Mouse (Mus musculus) heart, embryonic 16.5 days (tissue): ENCODE results near the gene Ucp3. TPM values are rescaled to one million over a fixed set of nuclear protein-coding genes. Genes with fewer than 3 reads are reported as not detected.

Experiments
- ATAC-seq: fragments of 200-750 bp; cut with Nextera tagmentation; replicated peaks from 2 replicates; pipeline ENCODE4 v1.8.0; 2017; ENCODE audit warnings: moderate number of reproducible peaks; ENCODE audit not compliant: insufficient read depth, low FRiP score; ENCODE audit errors: extremely low read depth
- H3K27ac ChIP-seq: fragments of 300-500 bp; sonication (generic); 2 replicates; pipeline ENCODE4 v1.5.1; 2014; ENCODE audit warnings: mild to moderate bottlenecking, low read length, control low read depth, moderate library complexity
- H3K27me3 ChIP-seq: fragments of 300-500 bp; sonication (generic); 2 replicates; pipeline ENCODE4 v1.6.1; 2014; ENCODE audit warnings: low read length, mixed read lengths; ENCODE audit not compliant: control insufficient read depth, insufficient read depth
- H3K36me3 ChIP-seq: fragments of 300-500 bp; sonication (generic); 2 replicates; pipeline ENCODE4 v1.6.1; 2014; ENCODE audit not compliant: control insufficient read depth, insufficient read depth
- H3K4me1 ChIP-seq: fragments of 300-500 bp; sonication (generic); 2 replicates; pipeline ENCODE4 v1.6.1; 2014; ENCODE audit warnings: low read length, mixed read lengths; ENCODE audit not compliant: control insufficient read depth, insufficient read depth
- H3K4me2 ChIP-seq: fragments of 300-500 bp; sonication (generic); 2 replicates; pipeline ENCODE4 v1.6.1; 2014; ENCODE audit warnings: low read depth, mild to moderate bottlenecking, control low read depth, low read length
- H3K4me3 ChIP-seq: fragments of 300-500 bp; sonication (generic); 2 replicates; pipeline ENCODE4 v1.5.1; 2014; ENCODE audit warnings: mild to moderate bottlenecking, control low read depth, low read length
- H3K9ac ChIP-seq: fragments of 300-500 bp; sonication (generic); 2 replicates; pipeline ENCODE4 v1.6.1; 2014; ENCODE audit warnings: low read length, control low read depth
- H3K9me3 ChIP-seq: fragments of 300-500 bp; sonication (generic); replicated peaks from 2 replicates; pipeline ENCODE4 v1.6.1; 2016; ENCODE audit warnings: low read length; ENCODE audit not compliant: control insufficient read depth
- WGBS: fragments of 180-500 bp; shearing (Covaris S2); extraction: QIAGEN DNeasy Blood & Tissue Kit; methylation state at CpG from one replicate; pipeline ENCODE4 v1.1.7; 2014; 5-methylcytosine and 5-hydroxymethylcytosine counted together
- polyA plus RNA-seq: library from polyadenylated mRNA; unstranded; fragments of >200 nt; fragmentation: Nextera tagmentation; extraction: Ambion mirVana; gene quantifications from 2 replicates; pipeline ENCODE4 v1.2.1, GENCODE M21; 2015

The Ucp3 gene
- polyA plus RNA-seq, 1 experiment from 2014 or later, result 0.30 TPM

GRCm38 (mm10) chr7:100511602-100512001 is 38.8 kb downstream of the Ucp3 start:
- H3K27ac ChIP-seq, result no peak overlapping the region
- WGBS, result 65% methylated on average over 8 of the region's 8 CpGs
- H3K4me1 ChIP-seq, result no peaks in the 10 kb centered on the region
- no peaks in the 10 kb centered on the region for H3K36me3 ChIP-seq
- H3K9ac ChIP-seq, result no peak overlapping the region
- no peak overlapping the region for H3K4me2 ChIP-seq
- no peak for ATAC-seq
- no peaks in the 10 kb centered on the region; the same call in 1 of the 2 replicates for H3K27me3 ChIP-seq
- H3K9me3 ChIP-seq, result no peaks in the 10 kb centered on the region
- no peak overlapping the region for H3K4me3 ChIP-seq

- Histone ChIP-seq H3K4me1 (no peaks in the 10 kb centered on the region), H3K9me3 (no peaks in the 10 kb centered on the region), H3K4me2 (no peak within 1 kb of the TSS), H3K4me3 (no peak within 1 kb of the TSS), H3K27ac (no peak within 1 kb of the TSS), H3K9ac (no peak within 1 kb of the TSS), H3K27me3 (no peaks in the 10 kb centered on the region; the same call in 1 of the 2 replicates), H3K36me3 (no peaks in the 10 kb centered on the region)
- ATAC-seq, result no peak
- 49% methylated on average over 11 of the region's 11 CpGs for WGBS
These were observed 41.8 kb downstream of the Ucp3 start, which contains the start of gene Dnajb13 for GRCm38 (mm10) chr7:100514573-100514972. TSS of gene Dnajb13 (minus strand) at chr7:100514960.

- Histone ChIP-seq H3K27ac (no peak overlapping the region), H3K9ac (no peak overlapping the region), H3K4me1 (no peaks in the 10 kb centered on the region), H3K27me3 (no peaks in the 10 kb centered on the region), H3K4me3 (no peak overlapping the region), H3K9me3 (no peaks in the 10 kb centered on the region), H3K36me3 (no peaks in the 10 kb centered on the region), H3K4me2 (no peak overlapping the region)
- 57% methylated on average over 7 of the region's 7 CpGs for WGBS
- ATAC-seq, result no peak
These were observed 47.4 kb downstream of the Ucp3 start for GRCm38 (mm10) chr7:100520204-100520603.

DNA sequence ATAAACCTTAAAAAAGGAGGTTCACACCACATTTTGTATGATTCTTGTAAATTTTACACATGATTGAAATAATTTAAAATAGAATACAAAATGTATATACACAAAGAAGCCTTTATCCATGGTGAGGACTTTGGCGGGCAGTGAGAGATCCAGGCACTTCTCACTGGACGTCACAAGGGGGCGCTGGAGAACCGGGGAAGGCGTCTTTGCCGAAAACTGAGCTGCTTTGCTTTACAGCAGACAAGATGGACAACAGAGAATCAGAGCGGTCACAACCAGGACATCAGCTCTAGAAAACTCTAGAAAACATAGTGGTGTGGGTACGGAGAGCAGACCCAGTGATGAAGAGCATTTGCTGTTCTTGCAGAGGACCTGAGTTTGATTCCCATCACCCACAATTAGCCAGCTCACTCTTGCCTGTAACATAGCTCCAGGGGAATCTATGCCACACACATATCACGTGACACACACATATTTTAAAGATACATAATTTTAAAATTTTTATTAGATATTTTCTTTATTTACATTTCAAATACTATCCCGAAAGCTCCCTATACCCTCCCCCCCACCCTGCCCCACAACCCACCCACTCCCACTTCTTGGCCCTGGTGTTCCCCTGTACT is 48.0 kb downstream of the Ucp3 start:
- no peaks in the 10 kb centered on the region for H3K27me3 ChIP-seq
- no peak overlapping the region for H3K4me3 ChIP-seq
- no peaks in the 10 kb centered on the region for H3K4me1 ChIP-seq
- no peak overlapping the region for H3K27ac ChIP-seq
- H3K4me2 ChIP-seq, result 0 out of 2 replicates have a peak overlapping the region, but pooled peaks have one; percentile 30
- H3K9me3 ChIP-seq, result no peaks in the 10 kb centered on the region
- no peaks in the 10 kb centered on the region for H3K36me3 ChIP-seq
- WGBS, result 18% methylated on average over 10 of the region's 10 CpGs
- no peak overlapping the region for H3K9ac ChIP-seq
- ATAC-seq, result no peak; the same call in 1 of the 2 replicates

DNA sequence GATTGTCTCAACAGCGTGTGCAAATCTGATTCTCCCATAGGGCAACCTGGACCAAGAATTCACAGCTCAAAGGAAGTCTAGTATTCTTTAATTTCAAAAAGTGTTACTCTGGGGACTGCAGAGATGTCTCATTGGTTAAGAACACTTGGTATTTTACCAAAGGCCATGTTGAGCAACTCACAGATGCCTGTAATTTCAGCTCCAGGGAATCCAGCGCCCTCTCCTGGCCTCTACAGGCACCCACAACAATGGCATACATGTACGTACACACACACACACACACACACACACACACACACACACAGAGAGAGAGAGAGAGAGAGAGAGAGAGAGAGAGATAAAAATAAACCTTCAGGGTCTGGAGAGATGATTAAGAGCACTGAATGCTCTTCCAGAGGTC is 49.4 kb downstream of the Ucp3 start:
- Histone ChIP-seq H3K9ac (no peak overlapping the region), H3K27me3 (no peaks in the 10 kb centered on the region), H3K4me3 (no peak overlapping the region), H3K36me3 (no peaks in the 10 kb centered on the region), H3K4me2 (no peak overlapping the region), H3K9me3 (no peaks in the 10 kb centered on the region), H3K27ac (no peak overlapping the region), H3K4me1 (no peaks in the 10 kb centered on the region)
- 65% methylated on average over 3 of the region's 3 CpGs for WGBS
- ATAC-seq, result no peak

GRCm38 (mm10) chr7:100524669-100525068 is 51.9 kb downstream of the Ucp3 start:
- Histone ChIP-seq H3K27ac (no peak overlapping the region), H3K4me1 (no peaks in the 10 kb centered on the region), H3K4me3 (no peak overlapping the region), H3K9ac (no peak overlapping the region), H3K9me3 (no peaks in the 10 kb centered on the region), H3K27me3 (no peaks in the 10 kb centered on the region), H3K36me3 (no peaks in the 10 kb centered on the region), H3K4me2 (no peak overlapping the region)
- WGBS, result 48% methylated on average over 8 of the region's 8 CpGs
- no peak for ATAC-seq

- 85% methylated on average over 5 of the region's 5 CpGs for WGBS
- H3K4me3 ChIP-seq, result no peak overlapping the region
- no peak overlapping the region for H3K9ac ChIP-seq
- no peaks in the 10 kb centered on the region for H3K27me3 ChIP-seq
- H3K4me2 ChIP-seq, result no peak overlapping the region
- no peaks in the 10 kb centered on the region for H3K4me1 ChIP-seq
- ATAC-seq, result no peak
- no peak overlapping the region for H3K27ac ChIP-seq
- H3K36me3 ChIP-seq, result no peaks in the 10 kb centered on the region
- H3K9me3 ChIP-seq, result no peaks in the 10 kb centered on the region; the same call in 1 of the 2 replicates
These were observed 58.0 kb downstream of the Ucp3 start for GRCm38 (mm10) chr7:100530766-100531165.

DNA sequence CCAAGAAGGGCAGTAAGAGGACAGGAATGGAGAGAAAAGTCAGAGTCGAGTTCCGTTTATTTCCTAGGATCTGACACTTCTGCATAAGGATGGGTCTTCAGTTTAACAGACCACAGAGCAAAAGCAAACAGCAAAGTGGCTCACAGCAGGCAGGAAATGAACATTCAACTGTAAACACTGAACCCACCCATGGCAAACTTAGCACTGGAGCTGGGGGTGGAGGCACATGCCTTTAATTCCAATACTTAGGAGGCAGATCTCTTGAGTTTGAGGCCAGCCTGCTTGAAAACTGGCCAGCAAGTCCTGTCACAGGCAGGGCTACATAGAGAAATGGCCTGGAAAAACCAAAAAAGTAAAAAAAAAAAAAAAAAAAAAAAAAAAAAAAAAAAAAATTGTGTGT is 60.7 kb downstream of the Ucp3 start:
- no peaks in the 10 kb centered on the region for H3K27me3 ChIP-seq
- H3K4me1 ChIP-seq, result peaks cover 10% of the 10 kb centered on the region
- H3K36me3 ChIP-seq, result no peaks in the 10 kb centered on the region
- H3K9me3 ChIP-seq, result no peaks in the 10 kb centered on the region; the same call in 1 of the 2 replicates
- no peak overlapping the region for H3K27ac ChIP-seq
- no peak for ATAC-seq
- H3K4me2 ChIP-seq, result no peak overlapping the region
- no peak overlapping the region for H3K9ac ChIP-seq
- 52% methylated on average over 2 of the region's 2 CpGs for WGBS
- no peak overlapping the region for H3K4me3 ChIP-seq

DNA sequence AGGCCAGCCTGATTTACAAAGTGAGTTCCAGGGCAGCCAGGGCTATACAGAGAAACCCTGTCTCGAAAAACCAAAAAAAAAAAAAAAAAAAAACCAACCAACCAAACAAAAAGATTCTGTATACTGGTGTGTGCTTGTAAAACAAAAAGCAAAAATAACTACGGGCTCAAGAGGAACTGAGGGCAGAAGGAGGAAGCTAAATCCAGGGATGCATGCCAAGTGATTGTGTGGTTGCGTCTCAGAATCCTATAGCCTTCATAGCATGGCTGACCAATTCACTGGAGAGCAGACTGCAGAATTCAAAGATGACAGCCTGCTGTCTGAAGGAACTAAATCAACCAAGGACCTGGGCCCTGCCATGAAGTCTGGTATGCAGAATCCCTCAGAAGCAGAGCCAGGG is 61.4 kb downstream of the Ucp3 start:
- Histone ChIP-seq H3K27me3 (no peaks in the 10 kb centered on the region), H3K9ac (no peak overlapping the region), H3K36me3 (peaks cover 4% of the 10 kb centered on the region), H3K4me1 (peaks cover 10% of the 10 kb centered on the region), H3K27ac (no peak overlapping the region), H3K4me2 (no peak overlapping the region), H3K4me3 (no peak overlapping the region), H3K9me3 (no peaks in the 10 kb centered on the region; the same call in 1 of the 2 replicates)
- 65% methylated on average over 3 of the region's 3 CpGs for WGBS
- no peak for ATAC-seq
